Mouse (Mus musculus): ENCODE measurements around the gene Cactin. TPM values are rescaled to one million over a fixed set of nuclear protein-coding genes. Genes with fewer than 3 reads are reported as not detected.
A peak's percentile ranks its signal among the peaks of the same experiment; 100 is the strongest.

The Cactin gene
- polyA plus RNA-seq, 1 experiment, result 31.9 TPM

DNA sequence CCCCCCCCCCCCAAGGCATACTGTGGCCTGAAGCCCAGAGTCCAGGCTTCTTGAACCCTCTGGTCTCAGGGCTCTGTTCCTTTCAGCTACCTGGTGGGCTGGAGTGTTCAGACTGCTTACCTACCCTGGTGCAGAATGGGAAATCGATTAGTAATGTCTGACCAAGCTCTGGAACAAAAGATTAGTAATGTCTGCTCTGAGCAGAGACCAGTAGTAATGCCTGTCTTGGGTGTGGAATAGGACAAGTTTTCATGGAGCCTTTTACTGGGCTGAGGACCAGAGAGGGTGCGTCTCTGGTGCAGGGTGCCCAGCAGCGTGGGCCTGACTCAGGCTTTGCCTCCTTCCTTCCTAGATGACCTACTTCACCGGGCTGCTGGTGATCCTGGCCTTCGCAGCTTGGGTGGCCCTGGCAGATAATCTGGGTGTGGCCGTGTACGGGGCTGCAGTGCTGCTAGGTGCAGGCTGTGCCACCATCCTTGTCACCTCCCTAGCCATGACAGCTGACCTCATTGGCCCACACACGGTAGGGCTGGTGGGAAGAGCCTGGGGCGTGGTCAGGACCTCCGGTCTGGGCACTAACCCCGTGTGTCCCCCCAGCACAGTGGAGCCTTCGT lies 41.5 kb downstream of the Cactin start:
- no peak for DNase-seq (ENCODE audit: extremely low spot score in 1 of 2, low spot score in 1 of 2)

DNA sequence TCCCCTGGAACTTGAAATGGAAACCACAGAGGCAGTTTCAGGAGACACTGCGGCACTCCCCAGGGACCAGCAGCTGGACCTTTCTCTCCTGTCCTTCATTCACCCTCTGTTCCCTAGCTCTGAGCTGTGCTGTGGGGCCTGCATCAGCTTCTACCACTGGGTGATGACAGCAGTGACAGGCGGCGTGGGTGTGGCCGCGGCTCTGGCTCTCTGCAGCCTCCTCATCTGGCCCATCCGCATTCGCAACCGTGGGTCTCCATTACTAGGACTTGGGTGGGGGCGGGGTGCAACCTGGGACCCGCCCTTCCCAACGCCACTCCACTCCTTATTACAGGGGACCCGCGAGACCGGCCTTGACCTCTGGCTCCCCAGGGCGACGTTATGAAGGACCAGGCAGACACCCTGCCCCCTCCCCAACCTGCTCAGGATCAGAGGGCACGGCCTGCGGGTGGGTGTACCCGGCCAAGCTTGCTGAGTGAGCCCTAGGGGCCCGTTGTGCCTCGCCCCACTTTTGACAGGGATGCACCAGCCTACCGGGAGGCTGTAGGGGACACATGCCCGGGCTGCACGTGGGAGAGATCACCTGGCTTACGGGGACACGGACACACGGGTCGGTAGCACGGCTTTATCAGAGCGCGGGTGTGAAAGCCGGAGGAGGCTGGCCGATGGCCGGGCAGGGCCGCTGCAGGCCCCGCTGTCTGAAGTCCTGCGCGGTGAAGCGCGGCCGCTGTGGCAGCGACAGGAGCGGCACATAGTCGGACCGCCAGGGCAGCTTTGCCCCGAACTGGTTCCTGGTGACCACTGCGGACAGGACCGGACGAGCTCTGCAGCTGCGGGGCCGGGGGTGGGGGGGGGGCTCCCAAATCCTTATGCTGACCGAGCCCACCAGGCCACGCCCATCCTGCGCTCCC lies 42.8 kb downstream of the Cactin start:
- DNase-seq (ENCODE audit: extremely low spot score in 1 of 2, low spot score in 1 of 2), result no peak

DNA sequence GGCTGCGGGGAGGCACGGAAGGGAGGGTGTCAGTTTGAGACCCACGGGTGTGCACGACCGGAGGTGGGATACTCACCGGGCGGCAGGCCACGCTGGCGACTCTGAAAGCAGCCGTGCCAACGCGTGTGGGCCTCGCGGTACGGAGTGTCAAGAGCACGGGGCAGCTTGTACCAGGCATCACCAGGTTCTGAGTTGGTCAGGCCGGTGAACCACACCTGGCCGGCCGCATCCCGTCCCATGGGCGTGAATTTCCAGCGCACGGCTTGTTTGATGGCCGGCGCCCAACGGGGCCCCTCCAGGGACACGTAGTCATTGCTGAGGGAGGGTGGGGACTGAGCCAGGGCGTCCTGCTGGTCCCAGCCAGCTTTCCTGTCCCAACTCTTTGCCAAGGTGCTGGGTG lies 43.8 kb downstream of the Cactin start:
- DNase-seq (ENCODE audit: extremely low spot score in 1 of 2, low spot score in 1 of 2), result no peak

DNA sequence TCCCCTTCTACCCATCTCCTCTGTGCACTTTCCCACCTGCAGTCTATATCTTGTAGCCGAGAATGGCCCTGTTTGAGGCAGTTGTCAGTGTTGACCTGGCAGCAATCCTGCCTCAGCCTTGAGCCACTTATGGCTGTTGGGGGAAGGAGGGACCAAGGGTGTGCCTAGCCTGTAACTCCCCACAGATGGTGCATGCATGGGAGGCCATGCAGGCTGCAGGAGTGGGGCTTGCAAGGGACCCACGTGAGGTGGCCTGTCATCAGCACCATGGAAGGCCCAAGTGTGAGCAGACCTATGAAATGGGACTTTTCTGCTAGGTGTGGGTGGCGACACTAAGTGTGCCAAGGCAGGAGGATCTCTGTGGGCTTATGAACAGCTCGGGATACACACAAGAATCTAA lies 44.2 kb downstream of the Cactin start:
- peak in 1 of 2 experiments; percentile 54 for DNase-seq (ENCODE audit: extremely low spot score in 1 of 2, low spot score in 1 of 2)

DNA sequence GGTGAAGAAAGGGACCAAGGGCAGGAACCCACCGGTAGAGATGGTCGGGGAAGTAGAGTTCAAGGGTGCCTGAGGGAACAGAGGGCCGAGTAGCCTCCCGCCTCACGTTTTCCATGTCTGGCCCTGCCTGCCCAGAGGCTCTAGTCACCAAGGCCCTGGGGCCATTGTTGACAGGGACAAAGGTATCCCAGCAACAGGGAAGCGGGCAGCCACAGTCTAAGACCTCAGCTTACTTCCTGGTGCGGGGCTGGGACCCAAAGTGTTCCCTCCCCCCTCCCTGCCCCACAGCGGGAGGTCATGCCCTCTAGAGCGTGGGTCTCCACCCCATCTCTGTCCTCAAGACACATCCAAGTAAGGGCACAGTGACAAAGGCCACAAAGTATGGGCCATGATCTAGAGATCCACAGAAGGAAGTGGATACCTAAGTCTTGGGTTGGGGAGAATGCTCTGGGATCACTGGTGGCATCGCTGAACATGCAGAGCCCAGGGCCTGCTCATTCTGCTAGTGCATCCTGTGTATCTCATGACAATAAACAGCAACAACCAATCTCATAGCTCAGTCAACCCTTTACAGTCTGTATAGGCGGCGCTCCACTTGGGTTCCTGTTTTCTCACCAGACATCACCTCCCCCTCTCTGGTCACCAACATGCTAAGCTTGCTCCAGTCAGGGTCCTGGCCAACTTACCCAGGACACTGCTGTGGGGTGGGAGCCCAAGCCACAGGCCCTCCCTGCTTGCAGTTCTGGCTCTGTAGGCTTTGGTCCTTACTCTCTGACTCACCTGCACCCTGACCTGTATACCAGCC lies 45.0 kb downstream of the Cactin start, which contains the start of gene 4930404N11Rik:
TSS of gene 4930404N11Rik (minus strand) at position 145 of the 805 bp plus-strand sequence.
- DNase-seq (ENCODE audit: extremely low spot score in 1 of 2, low spot score in 1 of 2), result no peak

DNA sequence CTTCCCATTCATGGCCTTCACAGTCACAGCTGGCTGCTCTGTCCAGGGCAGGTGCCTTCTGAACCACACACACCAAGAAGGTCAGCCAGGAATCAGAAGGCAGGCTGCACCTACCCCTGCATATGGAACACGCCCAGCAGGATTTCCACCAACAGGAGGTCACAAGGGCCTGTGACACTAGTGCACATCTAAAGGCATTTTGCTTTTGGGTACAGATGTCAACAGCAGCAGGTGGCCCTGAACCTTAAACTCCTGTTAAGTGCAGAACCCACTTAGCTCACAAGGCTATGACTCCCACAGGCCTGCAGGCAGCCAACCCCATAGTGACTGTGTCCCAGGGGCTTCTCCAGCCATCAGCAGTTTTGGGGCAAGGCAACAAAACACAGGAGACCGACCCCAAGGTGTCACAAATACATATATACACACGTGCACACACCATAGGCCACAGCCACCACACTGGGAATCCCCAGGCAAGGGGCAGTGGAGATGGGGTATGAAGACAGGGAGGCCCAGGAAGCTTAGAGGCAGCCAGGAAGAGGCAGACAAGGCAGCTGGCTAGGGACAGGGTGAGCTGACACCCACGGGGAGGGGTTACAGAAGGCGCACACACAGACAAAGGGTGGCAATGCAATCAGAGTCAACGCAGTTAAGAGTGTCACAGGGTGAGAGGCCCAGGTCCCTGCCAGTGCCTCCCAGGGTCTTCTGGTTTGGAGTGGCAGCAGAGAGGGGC lies 45.7 kb downstream of the Cactin start:
- no peak for DNase-seq (ENCODE audit: extremely low spot score in 1 of 2, low spot score in 1 of 2)

DNA sequence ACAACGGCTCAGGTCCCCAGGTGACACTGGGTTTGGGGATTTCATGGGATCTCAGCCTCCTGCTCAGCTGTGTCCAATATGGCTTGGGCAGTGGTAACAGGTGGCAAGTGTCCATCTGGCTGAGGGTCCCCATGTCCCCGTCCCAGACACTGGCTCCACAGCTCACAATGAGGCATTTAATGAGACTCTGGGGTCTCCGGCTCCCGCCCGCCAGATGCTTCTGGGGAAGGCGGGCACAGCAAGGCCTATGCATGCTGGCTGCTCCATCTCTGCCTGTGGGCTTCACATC lies 46.2 kb downstream of the Cactin start:
- no peak for DNase-seq (ENCODE audit: extremely low spot score in 1 of 2, low spot score in 1 of 2)

DNA sequence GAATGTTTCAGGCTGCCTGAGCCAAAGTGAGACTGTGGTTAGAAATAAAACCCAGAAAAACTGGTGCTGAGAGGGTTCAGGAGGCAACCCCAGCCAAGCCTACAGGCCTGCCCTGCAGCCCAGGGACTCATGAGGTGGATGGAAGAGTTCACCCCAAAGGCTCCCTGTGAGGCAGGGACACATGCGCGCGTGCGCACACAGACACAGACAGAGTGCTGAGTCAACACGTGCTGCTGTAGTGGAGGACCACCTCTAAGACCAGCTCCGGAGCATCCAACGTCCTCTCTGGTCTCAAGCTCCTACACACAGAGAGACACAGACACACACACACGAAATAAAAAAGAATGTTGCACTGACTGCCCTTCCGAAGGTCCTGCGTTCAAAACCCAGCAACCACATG lies 54.4 kb downstream of the Cactin start:
- no peak for DNase-seq (ENCODE audit: extremely low spot score in 1 of 2, low spot score in 1 of 2)

Other genes starting within 250 kb of the Cactin start
- gene Creb3l3, start 222.2 kb upstream of the Cactin start, polyA plus RNA-seq (2012; rRNA removed), result 0.44 and 0.63 TPM in 2 replicates
- 189 and 202 TPM in 2 replicates for gene Map2k2, start 215.2 kb upstream of the Cactin start, polyA plus RNA-seq (2012; rRNA removed)
- gene Zbtb7a, start 185.9 kb upstream of the Cactin start, polyA plus RNA-seq (2012; rRNA removed), result 45.1 and 46.0 TPM in 2 replicates
- gene Pias4, start 153.2 kb upstream of the Cactin start, polyA plus RNA-seq (2012; rRNA removed), result 25.7 and 27.4 TPM in 2 replicates
- gene Eef2, start 144.5 kb upstream of the Cactin start, polyA plus RNA-seq (2012; rRNA removed), result 1,035 and 1,113 TPM in 2 replicates
- 75.3 and 76.8 TPM in 2 replicates for gene Dapk3, start 138.1 kb upstream of the Cactin start, polyA plus RNA-seq (2012; rRNA removed)
- gene 4930442H23Rik, start 137.3 kb upstream of the Cactin start, polyA plus RNA-seq (2012; rRNA removed), result not detected in 2 replicates
- gene Nmrk2, start 119.1 kb upstream of the Cactin start, polyA plus RNA-seq (2012; rRNA removed), result 0.18 and 0.23 TPM in 2 replicates
- 164 and 168 TPM in 2 replicates for gene Atcay, start 90.3 kb upstream of the Cactin start, polyA plus RNA-seq (2012; rRNA removed)
- gene Zfr2, start 87.9 kb upstream of the Cactin start, polyA plus RNA-seq (2012; rRNA removed), result 89.1 and 95.9 TPM in 2 replicates
- gene Matk, start 68.2 kb upstream of the Cactin start, polyA plus RNA-seq (2012; rRNA removed), result 365 and 385 TPM in 2 replicates
- gene Mrpl54, start 54.2 kb upstream of the Cactin start, polyA plus RNA-seq (2012; rRNA removed), result 51.7 and 57.4 TPM in 2 replicates
- 46.9 and 49.1 TPM in 2 replicates for gene Apba3, start 54.1 kb upstream of the Cactin start, polyA plus RNA-seq (2012; rRNA removed)
- 0.34 and 0.46 TPM in 2 replicates for gene Tjp3, start 29.5 kb upstream of the Cactin start, polyA plus RNA-seq (2012; rRNA removed)
- 326 and 360 TPM in 2 replicates for gene Pip5k1c, start 28.1 kb upstream of the Cactin start, polyA plus RNA-seq (2012; rRNA removed)
- 2.3 and 3.3 TPM in 2 replicates for gene Tbxa2r, start 7.6 kb downstream of the Cactin start, polyA plus RNA-seq (2012; rRNA removed)
- 0.96 and 1.1 TPM in 2 replicates for gene Gipc3, start 22.2 kb downstream of the Cactin start, polyA plus RNA-seq (2012; rRNA removed)
- gene Hmg20b, start 29.4 kb downstream of the Cactin start, polyA plus RNA-seq (2012; rRNA removed), result 36.3 and 40.8 TPM in 2 replicates
- 27.5 and 29.5 TPM in 2 replicates for gene Mfsd12, start 36.4 kb downstream of the Cactin start, polyA plus RNA-seq (2012; rRNA removed)
- 0.67 and 0.68 TPM in 2 replicates for gene 4930404N11Rik, start 44.7 kb downstream of the Cactin start, polyA plus RNA-seq (2012; rRNA removed)
- 66.9 and 71.6 TPM in 2 replicates for gene Fzr1, start 57.4 kb downstream of the Cactin start, polyA plus RNA-seq (2012; rRNA removed)
- 92.2 and 105 TPM in 2 replicates for gene Dohh, start 63.3 kb downstream of the Cactin start, polyA plus RNA-seq (2012; rRNA removed)
- gene Gm48551, start 63.4 kb downstream of the Cactin start, polyA plus RNA-seq (2012; rRNA removed), result 6.9 and 8.9 TPM in 2 replicates
- 7.4 and 10.1 TPM in 2 replicates for gene Gm48552, start 67.9 kb downstream of the Cactin start, polyA plus RNA-seq (2012; rRNA removed)
- gene Smim24, start 71.9 kb downstream of the Cactin start, polyA plus RNA-seq (2012; rRNA removed), result 3.6 and 4.5 TPM in 2 replicates
- gene Nfic, start 134.5 kb downstream of the Cactin start, polyA plus RNA-seq (2012; rRNA removed), result 39.6 and 47.7 TPM in 2 replicates
- gene Celf5, start 161.6 kb downstream of the Cactin start, polyA plus RNA-seq (2012; rRNA removed), result 345 and 388 TPM in 2 replicates
- 120 and 134 TPM in 2 replicates for gene Ncln, start 175.3 kb downstream of the Cactin start, polyA plus RNA-seq (2012; rRNA removed)
- 0.94 and 1.1 TPM in 2 replicates for gene S1pr4, start 179.0 kb downstream of the Cactin start, polyA plus RNA-seq (2012; rRNA removed)
- gene Gna15, start 203.1 kb downstream of the Cactin start, polyA plus RNA-seq (2012; rRNA removed), result 2.9 and 3.7 TPM in 2 replicates
- 147 and 150 TPM in 2 replicates for gene Gna11, start 224.1 kb downstream of the Cactin start, polyA plus RNA-seq (2012; rRNA removed)
- gene Aes, start 238.4 kb downstream of the Cactin start, polyA plus RNA-seq (2012; rRNA removed), result 867 and 972 TPM in 2 replicates

Data from frontal cortex, adult 2 months (tissue).